Mouse (Mus musculus) embryo, embryonic 11.5 days (tissue): ENCODE data around the gene Dpp7.

Experiments used
- DNase-seq: peaks from one replicate; pipeline ENCODE4 v3.0.0-alpha.2; 2012; ENCODE audit warnings: low read depth, low spot score

Dpp7 gene

GRCm38 (mm10) chr2:25356208-25357079 is at the start of gene Dpp7:
TSS of gene Dpp7 (minus strand) at chr2:25356359.
- peak; percentile 81 for DNase-seq

GRCm38 (mm10) chr2:25403994-25404393 is 47.8 kb upstream of the Dpp7 start:
- DNase-seq = no peak

- no peak for DNase-seq
Observed at GRCm38 (mm10) chr2:25402972-25403601, 46.9 kb upstream of the Dpp7 start.

- peak; percentile 82 for DNase-seq
Observed at GRCm38 (mm10) chr2:25402377-25402971, 46.3 kb upstream of the Dpp7 start.

GRCm38 (mm10) chr2:25400764-25401163 is 44.6 kb upstream of the Dpp7 start:
- DNase-seq = no peak

- no peak for DNase-seq
Observed at GRCm38 (mm10) chr2:25400291-25400690, 44.1 kb upstream of the Dpp7 start.

GRCm38 (mm10) chr2:25399051-25399450 is 42.9 kb upstream of the Dpp7 start, which contains the start of gene Npdc1:
TSS of gene Npdc1 (plus strand) at chr2:25399351.
- DNase-seq = no peak

- no peak for DNase-seq
Observed at GRCm38 (mm10) chr2:25398065-25398464, 41.9 kb upstream of the Dpp7 start.

GRCm38 (mm10) chr2:25397010-25397409 is 40.9 kb upstream of the Dpp7 start:
- DNase-seq = no peak

- no peak for DNase-seq
Observed at GRCm38 (mm10) chr2:25396597-25396983, 40.4 kb upstream of the Dpp7 start.

- DNase-seq = no peak
Observed at GRCm38 (mm10) chr2:25395721-25396596, 39.8 kb upstream of the Dpp7 start, which contains the start of gene Entpd2. TSS of gene Entpd2 (plus strand) at chr2:25395874.

GRCm38 (mm10) chr2:25394281-25395221 is 38.4 kb upstream of the Dpp7 start:
- no peak for DNase-seq

GRCm38 (mm10) chr2:25391266-25391665 is 35.1 kb upstream of the Dpp7 start:
- no peak for DNase-seq

GRCm38 (mm10) chr2:25384492-25384891 is 28.3 kb upstream of the Dpp7 start:
- no peak for DNase-seq

- DNase-seq = no peak
Observed at GRCm38 (mm10) chr2:25376589-25376988, 20.4 kb upstream of the Dpp7 start.

- no peak for DNase-seq
Observed at GRCm38 (mm10) chr2:25373431-25373830, 17.3 kb upstream of the Dpp7 start.

GRCm38 (mm10) chr2:25372644-25373391 is 16.7 kb upstream of the Dpp7 start:
- DNase-seq = no peak

GRCm38 (mm10) chr2:25371764-25372643 is 15.8 kb upstream of the Dpp7 start, which contains the start of gene Sapcd2:
TSS of gene Sapcd2 (plus strand) at chr2:25372321.
- peak; percentile 82 for DNase-seq
